Mouse (Mus musculus) R1 (cell line): ENCODE results near the gene Bex3.
A peak's percentile ranks its signal among the peaks of the same experiment; 100 is the strongest.

ENCODE experiments used
- DNase-seq: peaks from one replicate; pipeline ENCODE4 v3.0.0-alpha.2; 2018; ENCODE audit warnings: low read depth, low spot score

Bex3 gene

GRCm38 (mm10) chrX:136269743-136270392, at the start of gene Bex3:
Gene Bex3, plus strand, starts transcription at chrX:136270253.
- peak; percentile 47 for DNase-seq

DNA sequence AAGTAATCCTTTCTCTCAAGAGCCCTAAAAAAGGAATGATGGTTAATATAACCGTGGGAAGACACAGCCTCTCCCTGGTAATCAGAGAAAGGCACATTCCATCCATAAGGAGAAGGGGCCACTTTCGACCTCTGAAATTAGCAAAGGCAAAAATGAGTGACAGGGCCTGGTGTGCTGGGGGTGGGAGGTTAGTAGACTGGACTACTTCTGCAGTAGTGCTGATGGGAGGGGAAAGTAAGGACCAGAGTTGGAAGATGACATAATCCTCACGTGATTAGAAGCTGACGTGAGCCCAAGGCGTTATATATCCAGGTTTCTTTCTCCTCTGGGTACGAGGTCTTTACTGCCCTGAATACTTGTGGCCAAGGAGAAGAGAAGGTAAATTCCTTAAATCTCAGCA, 46.3 kb upstream of the Bex3 start:
- no peak for DNase-seq

DNA sequence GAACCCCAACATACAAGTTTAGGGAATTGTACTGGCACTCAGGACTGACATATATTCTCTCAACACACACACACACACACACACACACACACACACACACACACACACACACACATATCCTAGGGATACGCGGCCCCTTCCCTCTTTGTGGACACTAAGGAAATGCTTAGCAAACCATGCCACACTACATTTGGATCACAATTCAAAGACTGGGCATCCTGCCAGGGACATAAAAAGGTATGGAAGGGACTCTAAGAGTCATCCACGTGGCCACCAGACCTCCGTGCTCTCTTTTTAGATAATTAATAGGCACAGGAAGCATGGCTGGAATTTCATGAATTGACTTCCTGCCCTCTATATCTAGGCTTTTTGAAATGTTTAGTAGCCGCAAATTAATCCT, 42.3 kb upstream of the Bex3 start:
- no peak for DNase-seq

DNA sequence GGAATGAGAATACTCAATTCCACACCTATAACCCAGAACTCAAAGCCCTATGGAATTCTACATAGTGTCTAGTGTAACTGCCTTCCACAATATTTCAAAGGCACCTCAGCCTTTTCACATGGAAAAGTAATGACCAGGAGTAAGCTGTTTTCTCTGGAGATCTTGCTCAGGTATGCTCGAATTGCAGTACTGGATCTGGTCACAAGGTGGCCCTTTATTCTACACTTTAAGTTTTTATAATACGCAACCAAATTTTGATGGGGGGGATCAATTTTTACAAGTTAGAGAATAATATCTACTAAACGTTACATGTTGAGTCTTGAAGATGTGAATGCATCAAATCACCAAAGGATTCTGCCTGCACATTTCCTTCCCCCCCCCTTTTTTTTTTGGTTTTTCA, 31.9 kb upstream of the Bex3 start:
- DNase-seq = peak; percentile 27

DNA sequence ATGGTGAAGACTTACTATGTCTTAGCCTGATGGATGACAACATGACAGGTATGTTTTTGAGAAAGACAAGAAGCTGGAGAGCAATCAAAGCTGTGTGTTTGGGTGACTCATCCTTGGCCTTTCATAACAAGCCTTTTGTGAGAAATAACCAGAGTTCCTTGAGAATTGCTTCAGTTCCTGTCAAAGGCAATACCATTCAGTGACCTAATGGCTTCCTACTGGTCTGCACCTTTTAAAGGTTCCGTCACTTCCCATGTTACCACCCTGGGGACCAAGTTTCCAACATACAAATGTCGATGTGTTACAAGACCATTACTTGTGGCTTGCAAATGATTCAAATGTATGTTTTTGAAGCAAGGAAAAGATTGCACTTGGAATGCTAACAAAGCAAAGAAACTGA, 26.9 kb upstream of the Bex3 start:
- DNase-seq = no peak

DNA sequence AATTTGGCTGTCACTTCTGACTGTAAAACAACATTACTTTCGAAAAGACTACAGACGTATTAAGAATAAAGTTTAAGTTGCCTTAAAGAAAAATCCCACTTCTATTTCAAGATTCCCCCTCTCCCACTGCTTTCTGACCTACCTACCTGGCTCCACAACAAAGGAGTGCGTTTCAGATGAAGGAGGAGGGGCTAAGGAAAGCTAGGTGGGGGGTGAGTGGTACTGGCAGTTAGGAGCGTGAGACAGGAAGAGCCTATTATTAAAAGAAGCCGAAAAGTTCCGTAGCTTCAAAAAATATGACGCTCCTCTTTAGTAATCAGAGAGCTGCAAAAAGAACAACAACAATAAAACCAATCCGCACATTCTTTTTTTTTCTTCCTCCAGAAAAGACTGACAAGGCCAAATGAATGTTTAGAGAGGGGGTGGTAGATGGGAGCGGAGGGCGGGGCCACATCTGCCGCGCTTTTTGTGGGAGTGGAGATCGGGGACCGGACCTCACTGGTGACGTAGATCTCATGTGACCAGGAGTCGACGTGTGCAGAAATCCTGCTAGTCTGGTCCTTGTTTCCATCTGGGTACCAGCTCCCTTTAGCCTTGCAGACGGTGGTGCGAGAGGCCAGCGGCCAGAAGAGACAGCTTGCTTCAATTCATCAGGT, 25.4 kb upstream of the Bex3 start, which contains the start of gene Tceal9:
Gene Tceal9, plus strand, starts transcription at position 506 of the 656 bp plus-strand sequence.
- DNase-seq = peak; percentile 91

GRCm38 (mm10) chrX:136245521-136246071, 24.5 kb upstream of the Bex3 start:
- peak; percentile 90 for DNase-seq

DNA sequence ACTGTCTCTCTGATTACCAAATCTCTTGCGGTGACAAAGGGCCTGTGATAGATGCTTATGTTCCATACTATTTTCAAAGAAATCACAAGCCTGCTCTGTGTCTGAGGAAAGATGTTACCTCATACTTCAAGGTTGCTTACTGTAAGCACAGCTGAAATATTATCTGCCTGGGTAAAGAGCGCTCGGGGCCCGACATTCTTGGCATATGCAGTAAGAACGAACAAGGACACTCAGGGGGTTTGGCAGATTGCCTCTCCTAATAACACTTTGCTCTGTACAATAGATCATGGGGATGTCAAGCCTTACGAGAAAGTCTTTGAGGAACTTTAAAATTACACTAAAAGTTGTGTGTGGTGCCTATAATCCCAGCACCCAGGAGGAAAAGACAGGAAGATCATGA, 21.2 kb upstream of the Bex3 start:
- no peak for DNase-seq

DNA sequence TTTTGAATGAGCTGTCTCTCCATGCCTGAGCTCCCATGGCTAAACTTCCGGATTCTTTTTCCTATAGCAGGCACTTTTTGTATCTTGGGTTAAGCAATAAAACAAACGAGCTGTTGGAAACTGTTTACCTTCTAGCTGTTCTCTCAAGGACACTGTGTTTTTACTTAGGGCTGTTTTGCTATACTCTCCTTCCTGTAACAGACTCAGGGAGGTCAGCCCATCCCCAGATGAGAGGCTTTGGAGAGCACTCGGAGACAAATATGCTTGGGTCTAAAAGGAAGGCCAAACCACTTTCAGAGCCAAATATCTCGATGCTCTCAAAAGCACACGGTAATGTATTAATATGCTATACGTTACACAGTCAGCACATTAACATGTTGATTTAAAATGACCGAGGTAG, 20.4 kb upstream of the Bex3 start:
- peak; percentile 8 for DNase-seq

DNA sequence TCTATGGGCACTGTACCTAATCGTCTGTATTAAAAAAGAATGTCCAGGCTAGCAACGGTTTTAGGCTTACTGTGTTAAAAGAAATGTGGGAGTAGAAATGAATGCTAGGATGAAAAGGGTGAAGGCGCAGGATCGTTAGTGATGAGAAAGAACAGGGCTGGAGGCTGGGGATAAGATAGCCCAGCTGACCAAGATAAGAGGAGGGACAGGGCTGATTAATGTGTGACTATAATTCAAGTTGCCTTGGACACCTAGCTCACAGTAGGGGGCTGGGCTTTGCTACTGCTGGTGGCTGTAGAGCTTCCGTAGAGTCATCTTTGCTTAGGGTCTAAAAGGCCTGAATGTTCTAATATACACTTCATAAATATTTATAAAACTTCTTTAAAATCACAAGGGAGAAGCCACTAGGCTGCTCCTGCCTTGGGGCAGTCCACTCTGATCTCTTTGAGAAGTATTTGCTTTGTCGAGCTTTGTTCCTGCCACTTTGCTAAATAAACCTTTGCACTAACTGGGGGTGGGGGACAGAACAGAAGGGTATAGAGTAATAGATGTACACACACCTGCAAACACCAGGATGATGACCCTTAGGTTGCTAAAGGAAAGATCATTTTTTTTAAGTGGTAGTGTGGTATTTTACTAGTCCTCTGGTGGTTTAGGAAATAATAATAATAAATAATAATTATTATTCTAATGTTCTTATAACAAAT, 17.9 kb upstream of the Bex3 start:
- DNase-seq = no peak

DNA sequence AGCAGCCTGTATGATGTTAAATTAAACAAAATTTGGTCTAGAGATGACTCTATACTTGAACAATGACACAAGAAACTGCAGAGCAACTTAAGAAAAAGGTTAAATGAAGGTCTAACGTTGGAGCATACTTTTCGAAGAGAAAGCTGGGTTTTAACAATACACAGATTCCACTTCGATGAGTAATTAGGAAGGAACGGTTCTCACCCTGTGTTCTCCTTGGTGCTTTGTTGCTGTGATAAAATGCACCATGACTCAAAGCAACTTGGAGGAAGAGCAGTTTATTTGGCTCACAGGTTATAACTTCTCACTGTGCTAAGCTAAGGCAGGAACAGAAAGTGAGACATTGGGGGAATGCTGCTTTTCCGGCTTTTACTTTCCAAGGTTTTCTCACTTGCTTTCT, 2.3 kb upstream of the Bex3 start:
- DNase-seq = peak; percentile 11

DNA sequence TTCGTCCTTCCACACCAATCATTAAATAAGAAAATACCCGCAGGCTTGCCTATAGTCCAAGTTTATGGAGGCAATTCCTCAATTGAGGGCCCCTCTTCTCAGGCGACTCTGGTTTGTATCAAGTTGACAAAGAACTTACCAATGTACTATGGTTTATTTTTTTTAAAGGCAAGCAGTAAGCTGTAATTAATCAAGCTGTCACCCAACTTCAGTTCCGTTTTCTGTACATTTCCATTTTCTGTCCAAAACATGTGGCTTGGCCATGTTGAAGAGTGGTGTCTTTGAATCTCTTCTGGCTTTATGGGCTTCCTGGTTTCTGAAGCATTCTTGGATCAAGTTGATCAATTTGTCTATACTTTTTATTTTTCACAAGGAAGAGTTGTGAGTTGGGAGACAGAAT, 1.9 kb upstream of the Bex3 start:
- no peak for DNase-seq

DNA sequence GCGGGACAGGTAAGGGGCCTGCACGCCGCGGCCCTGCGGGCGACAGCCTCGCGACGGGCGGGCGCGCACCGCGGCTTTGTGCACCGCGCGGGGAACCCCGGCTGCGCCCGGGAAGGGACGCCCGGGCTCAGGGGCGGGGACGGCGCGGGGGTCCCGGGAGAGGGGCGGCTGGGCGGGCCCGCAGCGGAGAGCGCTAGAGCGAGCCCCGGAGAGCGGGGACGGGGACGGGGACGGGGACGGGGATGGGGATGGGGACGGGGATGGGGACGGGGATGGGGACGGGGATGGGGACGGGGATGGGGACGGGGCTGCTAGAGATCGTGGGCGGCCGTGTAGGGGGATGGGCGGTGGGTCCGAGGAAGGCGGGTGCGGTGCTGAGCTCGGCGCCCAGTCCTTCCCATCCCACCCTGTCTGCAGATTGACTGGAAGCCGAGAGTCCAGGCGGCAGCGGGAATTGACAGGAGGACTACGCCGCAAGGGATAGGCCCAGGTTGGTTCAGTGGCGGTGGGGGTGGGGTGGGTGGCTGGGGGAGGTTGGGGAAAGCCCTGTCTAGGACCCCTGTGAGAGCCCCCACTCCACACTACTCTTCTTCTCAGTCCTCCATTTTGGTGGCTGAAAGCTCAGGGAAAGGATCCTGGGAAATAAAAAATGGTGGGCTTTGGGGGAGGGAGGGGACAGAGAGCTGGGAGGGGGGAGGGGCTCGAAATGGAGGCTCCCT, 499 bp downstream of the Bex3 start:
- peak; percentile 77 for DNase-seq

DNA sequence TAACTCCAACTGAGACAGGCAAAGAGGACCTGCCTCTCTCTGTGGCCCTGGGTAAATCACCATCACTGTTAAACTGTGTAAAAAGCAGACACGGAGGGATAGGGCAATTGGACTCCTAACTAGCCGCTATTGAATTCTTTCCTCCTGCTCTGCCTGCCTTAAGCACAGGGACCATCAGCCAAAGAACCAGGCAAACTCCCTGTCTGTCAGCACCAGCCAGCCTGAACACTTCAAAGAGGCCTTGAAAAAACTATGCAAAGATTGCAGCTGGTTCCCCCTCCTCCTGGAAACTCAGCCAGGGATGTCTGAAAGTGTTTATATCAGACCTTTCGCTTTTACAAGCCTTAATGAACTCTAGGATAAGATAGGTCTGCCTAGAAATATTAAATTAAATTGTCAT, 4.5 kb downstream of the Bex3 start:
- DNase-seq = no peak

GRCm38 (mm10) chrX:136275386-136275785, 5.3 kb downstream of the Bex3 start:
- no peak for DNase-seq

DNA sequence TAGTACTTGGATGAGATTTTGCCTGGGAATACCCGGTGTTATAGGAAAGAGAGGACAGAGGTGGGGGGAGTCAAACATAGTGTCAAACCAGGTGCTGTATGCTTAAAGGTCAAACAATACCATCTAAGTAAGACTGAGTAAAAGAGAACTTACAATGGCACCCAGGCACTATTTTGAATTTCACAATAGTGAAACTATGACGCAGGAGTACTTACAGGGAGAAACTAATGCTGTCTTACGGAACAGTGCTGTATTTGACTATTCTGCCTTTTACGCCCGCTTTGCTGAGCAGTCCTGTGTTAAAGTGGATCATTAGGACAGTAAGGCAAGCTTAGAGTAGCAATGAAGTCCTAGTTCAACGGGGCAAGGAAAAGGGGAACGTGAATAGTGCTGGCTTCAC, 7.5 kb downstream of the Bex3 start:
- no peak for DNase-seq

- DNase-seq = no peak
Observed at GRCm38 (mm10) chrX:136278401-136278800, 8.3 kb downstream of the Bex3 start.

DNA sequence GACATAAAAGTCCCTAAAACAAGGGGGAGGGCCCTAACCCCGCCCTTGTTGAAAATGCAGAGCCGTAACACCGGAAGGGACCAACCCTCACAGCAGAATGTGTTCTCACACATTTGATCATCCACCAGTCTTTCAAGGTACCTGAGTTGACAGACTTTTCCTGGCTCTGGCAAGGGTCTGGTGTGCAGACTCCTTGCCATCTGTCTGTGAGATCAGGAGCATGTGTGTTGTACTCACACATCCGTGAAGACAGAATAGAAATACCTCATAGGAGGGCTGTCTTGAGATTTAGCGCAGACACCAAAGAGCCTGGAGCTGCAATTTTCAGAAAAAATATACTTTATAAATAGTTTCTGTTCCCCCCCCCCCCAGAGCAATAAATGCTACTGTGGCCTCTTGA, 9.4 kb downstream of the Bex3 start:
- DNase-seq = no peak

GRCm38 (mm10) chrX:136290817-136291281, 20.8 kb downstream of the Bex3 start:
- peak; percentile 78 for DNase-seq

DNA sequence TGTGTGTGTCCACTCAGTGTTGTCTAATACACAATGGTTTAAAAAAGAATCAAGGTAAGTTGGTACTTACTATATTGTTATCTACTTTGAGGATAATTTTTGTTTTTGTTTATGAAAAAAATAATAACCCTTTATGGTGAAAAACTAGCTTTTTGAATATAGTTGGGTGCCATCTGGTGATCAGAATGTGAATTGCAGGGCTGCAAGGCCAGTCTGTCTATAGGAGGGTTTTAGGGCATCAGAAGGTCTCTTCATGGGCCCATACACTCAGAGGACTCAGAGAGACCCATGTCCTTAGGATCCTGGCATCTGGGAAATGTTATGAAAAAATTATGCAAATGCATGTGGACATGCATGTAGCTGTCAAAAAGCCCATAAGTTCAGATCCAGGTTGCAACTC, 34.2 kb downstream of the Bex3 start:
- peak; percentile 28 for DNase-seq

DNA sequence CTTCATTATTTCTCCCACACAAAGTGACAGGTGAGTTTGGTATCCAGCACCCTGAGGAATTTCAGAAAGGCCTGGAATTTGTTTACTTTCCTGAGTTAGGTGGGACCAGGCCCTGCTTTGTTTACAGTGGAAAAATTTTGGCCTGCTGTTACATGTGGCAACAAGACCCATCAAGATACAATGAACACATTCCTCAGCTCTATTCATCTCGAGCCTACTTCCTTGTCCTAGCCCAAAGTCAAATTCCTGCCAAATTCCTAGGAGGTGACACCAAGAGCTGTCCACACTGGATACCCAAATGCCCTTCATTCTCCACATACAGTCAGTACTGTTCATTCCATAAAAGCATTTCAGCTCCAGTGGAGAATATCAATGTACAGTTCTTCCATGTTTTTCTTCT, 36.1 kb downstream of the Bex3 start:
- DNase-seq = peak; percentile 92

DNA sequence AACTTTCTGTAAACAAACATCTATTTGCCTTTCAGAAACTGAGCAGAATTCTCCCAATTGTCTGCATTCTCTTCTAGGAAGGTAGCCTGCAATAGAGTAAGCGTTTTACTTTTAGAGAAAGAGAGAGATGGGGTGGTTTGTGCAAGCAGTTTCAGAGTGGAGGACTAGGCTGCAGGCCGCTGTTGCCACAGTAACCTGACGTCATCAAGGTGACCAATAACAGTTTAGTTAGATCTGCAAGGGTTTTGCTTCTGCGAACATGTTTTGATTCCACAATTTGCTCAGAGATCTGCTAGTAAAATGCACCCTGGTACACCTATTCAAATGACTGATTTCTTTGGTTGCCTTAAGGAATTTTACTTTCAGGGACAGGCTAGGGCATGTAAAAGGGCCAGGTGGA, 43.2 kb downstream of the Bex3 start:
- DNase-seq = peak; percentile 31
